Mouse (Mus musculus) stomach, postnatal 0 days (tissue): ENCODE measurements around the gene Kifc3. TPM values are rescaled to one million over a fixed set of nuclear protein-coding genes. Genes with fewer than 3 reads are reported as not detected.

Source experiments
- ATAC-seq: fragments of 200-750 bp; cut with Nextera tagmentation; 2 replicates; pipeline ENCODE4 v1.8.0; 2017; ENCODE audit not compliant: low FRiP score, low TSS enrichment
- DNase-seq: peaks from one replicate; pipeline ENCODE4 v3.0.0-alpha.2; 2016; ENCODE audit warnings: low spot score
- H3K27ac ChIP-seq: fragments of 300-500 bp; sonication (generic); replicated peaks from 2 replicates; pipeline ENCODE4 v1.5.1; 2014; ENCODE audit warnings: mild to moderate bottlenecking, control low read depth
- H3K27me3 ChIP-seq: fragments of 300-500 bp; sonication (generic); 2 replicates; pipeline ENCODE4 v1.6.1; 2014; ENCODE audit warnings: low read length; ENCODE audit not compliant: control insufficient read depth, insufficient read depth
- H3K36me3 ChIP-seq: fragments of 300-500 bp; sonication (generic); 2 replicates; pipeline ENCODE4 v1.6.1; 2014; ENCODE audit warnings: low read length, mixed read lengths; ENCODE audit not compliant: control insufficient read depth, insufficient read depth
- H3K4me1 ChIP-seq: fragments of 300-500 bp; sonication (generic); replicated peaks from 2 replicates; pipeline ENCODE4 v1.6.1; 2014; ENCODE audit warnings: antibody characterized with exemption; ENCODE audit not compliant: control insufficient read depth, insufficient read depth
- H3K4me2 ChIP-seq: fragments of 300-500 bp; sonication (generic); replicated peaks from 2 replicates; pipeline ENCODE4 v1.6.1; 2014; ENCODE audit warnings: low read depth, mild to moderate bottlenecking, control low read depth, moderate library complexity
- H3K4me3 ChIP-seq: fragments of 300-500 bp; sonication (generic); 2 replicates; pipeline ENCODE4 v1.5.1; 2014; ENCODE audit warnings: low read depth, low read length, control low read depth
- H3K9ac ChIP-seq: fragments of 300-500 bp; sonication (generic); 2 replicates; pipeline ENCODE4 v1.6.1; 2014; ENCODE audit warnings: mild to moderate bottlenecking, low read length, control low read depth, mixed read lengths
- H3K9me3 ChIP-seq: fragments of 300-500 bp; sonication (generic); 2 replicates; pipeline ENCODE4 v1.6.1; 2016; ENCODE audit warnings: low read length; ENCODE audit not compliant: control insufficient read depth
- CTCF ChIP-seq: IDR thresholded peaks from 2 replicates; pipeline ENCODE4 v1.5.1; 2016; ENCODE audit warnings: antibody characterized with exemption, low read depth, mild to moderate bottlenecking, moderate library complexity
- EP300 ChIP-seq: optimal IDR thresholded peaks from 2 replicates; pipeline ENCODE3; 2016; ENCODE audit warnings: antibody characterized with exemption
- WGBS: fragments of 180-500 bp; shearing (Covaris S2); extraction: QIAGEN DNeasy Blood & Tissue Kit; methylation state at CpG from one replicate; pipeline ENCODE4 v1.1.7; 2014; 5-methylcytosine and 5-hydroxymethylcytosine counted together
- polyA plus RNA-seq: library from polyadenylated mRNA; unstranded; fragments of >200 nt; fragmentation: Nextera tagmentation; extraction: Ambion mirVana; gene quantifications from 2 replicates; pipeline ENCODE4 v1.2.1, GENCODE M21; 2015

Kifc3 gene
- polyA plus RNA-seq, 1 experiment from 2014 or later = 14.2 TPM

GRCm38 (mm10) chr8:95209924-95210323 lies 7.3 kb upstream of the Kifc3 start:
- Histone ChIP-seq H3K4me1 (no peaks in the 10 kb centered on the region), H3K27me3 (no peaks in the 10 kb centered on the region), H3K4me3 (no peak overlapping the region), H3K36me3 (no peaks in the 10 kb centered on the region), H3K4me2 (no peak overlapping the region), H3K27ac (no peak overlapping the region), H3K9me3 (no peaks in the 10 kb centered on the region), H3K9ac (no peak overlapping the region)
- TF ChIP-seq CTCF = no peak
- TF ChIP-seq EP300 = peak; percentile 45
- ATAC-seq (peak; percentile 74), DNase-seq (peak; percentile 18)
- 21% methylated on average over 11 of the region's 11 CpGs for WGBS

- Histone ChIP-seq H3K4me3 (no peak overlapping the region), H3K36me3 (no peaks in the 10 kb centered on the region), H3K9ac (no peak overlapping the region), H3K27ac (no peak overlapping the region), H3K9me3 (no peaks in the 10 kb centered on the region), H3K4me1 (no peaks in the 10 kb centered on the region), H3K27me3 (no peaks in the 10 kb centered on the region), H3K4me2 (no peak overlapping the region)
- TF ChIP-seq CTCF (no peak), EP300 (no peak)
- WGBS = 10% methylated on average over 8 of the region's 8 CpGs
- DNase-seq (no peak), ATAC-seq (no peak)
Observed at GRCm38 (mm10) chr8:95205946-95206345, 3.3 kb upstream of the Kifc3 start.

- peak; percentile 51; the same call in 1 of the 2 replicates for ATAC-seq
- Histone ChIP-seq H3K4me3 (no peak overlapping the region), H3K9ac (no peak overlapping the region; the same call in 1 of the 2 replicates), H3K4me2 (no peak overlapping the region), H3K9me3 (no peaks in the 10 kb centered on the region), H3K36me3 (no peaks in the 10 kb centered on the region), H3K4me1 (no peaks in the 10 kb centered on the region), H3K27me3 (no peaks in the 10 kb centered on the region), H3K27ac (no peak overlapping the region)
- TF ChIP-seq EP300 (no peak), CTCF (peak; percentile 99)
- DNase-seq = peak; percentile 72
- 20% methylated on average over 10 of the region's 10 CpGs for WGBS
Observed at GRCm38 (mm10) chr8:95204039-95204380, 1.4 kb upstream of the Kifc3 start.

- Histone ChIP-seq H3K4me1 (no peaks in the 10 kb centered on the region), H3K4me3 (no peak overlapping the region), H3K9me3 (no peaks in the 10 kb centered on the region), H3K27ac (no peak overlapping the region), H3K9ac (no peak overlapping the region), H3K36me3 (no peaks in the 10 kb centered on the region), H3K27me3 (no peaks in the 10 kb centered on the region), H3K4me2 (no peak overlapping the region)
- DNase-seq (no peak), ATAC-seq (peak; percentile 12; the same call in 1 of the 2 replicates)
- TF ChIP-seq EP300 (no peak), CTCF (no peak)
- WGBS = 49% methylated on average over 9 of the region's 9 CpGs
Observed at GRCm38 (mm10) chr8:95203326-95204038, 870 bp upstream of the Kifc3 start.

- H3K9me3 ChIP-seq = no peaks in the 10 kb centered on the region
- DNase-seq = peak; percentile 31
- TF ChIP-seq CTCF (no peak), EP300 (no peak)
- WGBS = 59% methylated on average over 8 of the region's 8 CpGs
- no peak overlapping the region for H3K4me3 ChIP-seq
- no peak overlapping the region; the same call in 1 of the 2 replicates for H3K4me2 ChIP-seq
- no peak for ATAC-seq
- H3K9ac ChIP-seq = no peak overlapping the region
- no peaks in the 10 kb centered on the region for H3K27me3 ChIP-seq
- H3K27ac ChIP-seq = no peak overlapping the region
- no peaks in the 10 kb centered on the region for H3K36me3 ChIP-seq
- H3K4me1 ChIP-seq = no peaks in the 10 kb centered on the region
Observed at GRCm38 (mm10) chr8:95202056-95202570, 499 bp downstream of the Kifc3 start.

- ATAC-seq = no peak
- H3K4me2 ChIP-seq = no peak overlapping the region
- H3K36me3 ChIP-seq = no peaks in the 10 kb centered on the region
- no peaks in the 10 kb centered on the region for H3K27me3 ChIP-seq
- no peak for TF ChIP-seq CTCF
- TF ChIP-seq EP300 = no peak
- no peak overlapping the region for H3K4me3 ChIP-seq
- DNase-seq = no peak
- H3K4me1 ChIP-seq = no peaks in the 10 kb centered on the region
- WGBS = 61% methylated on average over 7 of the region's 7 CpGs
- no peaks in the 10 kb centered on the region for H3K9me3 ChIP-seq
- no peak overlapping the region for H3K27ac ChIP-seq
- H3K9ac ChIP-seq = no peak overlapping the region
Observed at GRCm38 (mm10) chr8:95201491-95201890, 1.1 kb downstream of the Kifc3 start.
